Mouse (Mus musculus) myocyte (in vitro differentiated cells): ENCODE results near the gene Hebp1. TPM values are rescaled to one million over a fixed set of nuclear protein-coding genes. Genes with fewer than 3 reads are reported as not detected.
A peak's percentile ranks its signal among the peaks of the same experiment; 100 is the strongest.

ENCODE experiments used
- H3K27me3 ChIP-seq: one replicate; pipeline ENCODE4 v1.6.1; 2011; ENCODE audit not compliant: control insufficient read depth, insufficient read depth, insufficient read length
- H3K36me3 ChIP-seq: one replicate; pipeline ENCODE4 v1.6.1; 2011; ENCODE audit not compliant: control insufficient read depth, insufficient read depth
- H3K4me2 ChIP-seq: one replicate; pipeline ENCODE4 v1.6.1; 2011; ENCODE audit warnings: low read depth, control low read depth
- H3K4me3 ChIP-seq: one replicate; pipeline ENCODE4 v1.5.1; 2011; ENCODE audit warnings: mild to moderate bottlenecking, control low read depth, moderate library complexity
- H3K79me2 ChIP-seq: one replicate; pipeline ENCODE4 v1.6.1; 2011; ENCODE audit not compliant: control insufficient read depth, insufficient read depth
- H3ac ChIP-seq: one replicate; pipeline ENCODE4 v1.6.1; 2011; ENCODE audit not compliant: control insufficient read depth, insufficient read length
- CEBPB ChIP-seq: IDR thresholded peaks from 2 replicates; pipeline ENCODE4 v1.6.1; 2011; ENCODE audit warnings: mild to moderate bottlenecking, moderate library complexity; ENCODE audit not compliant: poor library complexity, insufficient read depth, severe bottlenecking
- E2F4 ChIP-seq: IDR thresholded peaks from one replicate; pipeline ENCODE4 v1.6.1; 2011; ENCODE audit warnings: mild to moderate bottlenecking, control low read depth, moderate library complexity; ENCODE audit not compliant: insufficient read depth
- MAX ChIP-seq: IDR thresholded peaks from one replicate; pipeline ENCODE4 v1.6.1; 2011; ENCODE audit warnings: low read depth, mild to moderate bottlenecking, control low read depth
- MYOD1 ChIP-seq, 3 experiments: IDR thresholded peaks; one replicate each; pipeline ENCODE4 v1.6.1; 2011; ENCODE audit warnings: control low read depth in 2 of 3, low read depth in 2 of 3, mild to moderate bottlenecking in 2 of 3, moderate library complexity in 1 of 3; ENCODE audit not compliant: insufficient read length in 2 of 3, control insufficient read depth in 1 of 3
- MYOG ChIP-seq, 3 experiments: IDR thresholded peaks; one replicate each; pipeline ENCODE4 v1.6.1; 2011; ENCODE audit warnings: control low read depth in 2 of 3, low read depth in 2 of 3, mild to moderate bottlenecking in 2 of 3; ENCODE audit not compliant: insufficient read length in 2 of 3, control insufficient read depth in 1 of 3, insufficient read depth in 1 of 3
- POLR2A ChIP-seq: IDR thresholded peaks from one replicate; pipeline ENCODE4 v1.6.1; 2011; ENCODE audit warnings: low read depth, mild to moderate bottlenecking, control low read depth, moderate library complexity; ENCODE audit not compliant: insufficient read length
- POLR2AphosphoS2 ChIP-seq: IDR thresholded peaks from one replicate; pipeline ENCODE4 v1.6.1; 2011; ENCODE audit warnings: low read depth, control low read depth; ENCODE audit not compliant: insufficient read length
- REST ChIP-seq: IDR thresholded peaks from one replicate; pipeline ENCODE4 v1.6.1; 2011; ENCODE audit warnings: mild to moderate bottlenecking, control low read depth, moderate library complexity; ENCODE audit not compliant: insufficient read depth, insufficient read length
- SRF ChIP-seq: IDR thresholded peaks from one replicate; pipeline ENCODE4 v1.6.1; 2011; ENCODE audit warnings: low read depth; ENCODE audit not compliant: control insufficient read depth, insufficient read length
- TCF12 ChIP-seq: IDR thresholded peaks from one replicate; pipeline ENCODE4 v1.6.1; 2011; ENCODE audit warnings: mild to moderate bottlenecking, control low read depth; ENCODE audit not compliant: poor library complexity, insufficient read depth, severe bottlenecking
- TCF3 ChIP-seq: IDR thresholded peaks from one replicate; pipeline ENCODE4 v1.6.1; 2011; ENCODE audit warnings: low read depth, control low read depth; ENCODE audit not compliant: insufficient read length
- USF1 ChIP-seq: IDR thresholded peaks from one replicate; pipeline ENCODE4 v1.6.1; 2011; ENCODE audit warnings: low read depth, mild to moderate bottlenecking, control low read depth, moderate library complexity
- polyA plus RNA-seq: library from polyadenylated mRNA; unstranded; fragments of >200 nt; fragmentation: generic; extraction: Trizol; gene quantifications from one replicate; pipeline ENCODE4 v1.2.1, GENCODE M21; 2012; ENCODE audit warnings: missing spikeins

The Hebp1 gene
- polyA plus RNA-seq, 1 experiment, result 30.5 TPM

DNA sequence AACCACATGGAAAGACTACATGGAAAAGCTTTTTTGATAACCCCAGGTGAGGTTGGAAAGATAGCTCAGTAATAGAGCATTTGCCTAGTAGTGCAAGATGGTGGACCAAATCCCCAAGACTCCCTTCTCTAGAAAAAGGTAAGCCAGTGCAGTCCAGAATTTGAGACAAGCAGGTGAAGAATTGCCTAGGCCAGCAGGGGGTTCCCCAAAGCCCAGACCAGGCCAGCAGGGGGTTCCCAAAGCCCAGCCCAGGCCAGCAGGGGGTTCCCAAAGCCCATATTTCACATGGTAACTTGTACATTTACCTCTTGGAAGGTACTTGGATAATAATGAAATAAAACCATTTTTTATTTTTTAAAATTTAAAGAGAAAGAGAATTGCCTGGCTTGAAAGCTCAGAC lies 20.6 kb downstream of the Hebp1 start:
- TF ChIP-seq REST (no peak), TCF3 (no peak), E2F4 (no peak), MAX (no peak), TCF12 (no peak), MYOG (IDR thresholded peaks at IDR 0.05; ENCODE audit: control insufficient read depth in 1 of 3, insufficient read depth in 1 of 3, insufficient read length in 2 of 3, low read depth in 2 of 3) (no peak), POLR2AphosphoS2 (no peak), POLR2A (no peak), CEBPB (no peak), SRF (no peak), USF1 (no peak)
- no peak overlapping the region for H3K4me2 ChIP-seq
- no peak overlapping the region for H3K4me3 ChIP-seq

DNA sequence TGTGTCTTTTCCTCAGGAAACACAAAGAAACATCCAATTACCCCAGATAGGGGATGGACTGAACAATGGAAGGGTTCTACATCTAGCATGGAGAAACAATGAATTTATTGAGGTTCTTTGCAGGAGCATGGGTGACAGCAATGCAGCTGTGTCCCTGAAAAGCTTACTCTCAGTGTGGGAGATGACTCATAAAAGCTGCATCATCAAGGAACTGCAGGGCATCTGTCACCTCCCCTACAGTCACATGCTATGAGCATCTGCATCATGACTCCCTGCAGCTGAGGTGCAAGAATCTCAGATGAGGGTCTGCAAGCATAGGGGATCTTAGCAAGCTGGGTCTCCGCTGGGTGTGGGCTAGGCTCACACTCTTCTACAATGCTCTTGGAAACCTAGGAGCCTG lies 22.8 kb downstream of the Hebp1 start:
- Histone ChIP-seq H3K4me3 (no peak overlapping the region), H3K36me3 (no peaks in the 10 kb centered on the region), H3K4me2 (no peak overlapping the region), H3K27me3 (no peaks in the 10 kb centered on the region), H3K79me2 (no peaks in the 10 kb centered on the region), H3ac (no peak overlapping the region)
- no peak for TF ChIP-seq POLR2A
- TF ChIP-seq MYOG (IDR thresholded peaks at IDR 0.05; ENCODE audit: control insufficient read depth in 1 of 3, insufficient read depth in 1 of 3, insufficient read length in 2 of 3, low read depth in 2 of 3), result peak in 1 of 3 experiments; percentile 13
- TF ChIP-seq POLR2AphosphoS2, result no peak
- TF ChIP-seq USF1, result no peak
- peak in 1 of 3 experiments; percentile 8 for TF ChIP-seq MYOD1 (IDR thresholded peaks at IDR 0.05; ENCODE audit: control insufficient read depth in 1 of 3, insufficient read length in 2 of 3, low read depth in 2 of 3)

More for the DNA sequence above, 20.6 kb downstream of the Hebp1 start:
- Histone ChIP-seq H3ac (no peak overlapping the region), H3K36me3 (no peaks in the 10 kb centered on the region), H3K79me2 (no peaks in the 10 kb centered on the region), H3K27me3 (no peaks in the 10 kb centered on the region)

DNA sequence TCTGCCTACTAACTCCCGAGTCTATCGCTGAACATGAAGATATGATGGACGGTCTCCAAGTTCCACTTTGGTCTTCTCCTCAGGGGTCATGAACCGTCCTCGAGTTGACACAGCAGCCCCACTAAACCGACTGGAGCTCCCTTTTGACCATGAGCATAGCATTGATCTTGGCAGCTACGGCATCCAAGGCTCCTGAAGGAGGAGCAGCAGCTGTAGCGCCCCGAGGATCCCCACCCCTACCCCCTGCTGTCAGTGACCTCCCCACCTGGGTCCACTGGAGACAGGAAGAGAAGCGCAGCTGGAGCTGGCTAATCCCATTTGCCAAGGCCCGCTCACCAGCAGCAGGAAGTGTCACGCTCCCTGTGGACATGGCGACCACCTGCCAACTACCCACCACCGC lies 26.1 kb downstream of the Hebp1 start:
- H3K27me3 ChIP-seq, result no peaks in the 10 kb centered on the region
- H3ac ChIP-seq, result no peak overlapping the region

DNA sequence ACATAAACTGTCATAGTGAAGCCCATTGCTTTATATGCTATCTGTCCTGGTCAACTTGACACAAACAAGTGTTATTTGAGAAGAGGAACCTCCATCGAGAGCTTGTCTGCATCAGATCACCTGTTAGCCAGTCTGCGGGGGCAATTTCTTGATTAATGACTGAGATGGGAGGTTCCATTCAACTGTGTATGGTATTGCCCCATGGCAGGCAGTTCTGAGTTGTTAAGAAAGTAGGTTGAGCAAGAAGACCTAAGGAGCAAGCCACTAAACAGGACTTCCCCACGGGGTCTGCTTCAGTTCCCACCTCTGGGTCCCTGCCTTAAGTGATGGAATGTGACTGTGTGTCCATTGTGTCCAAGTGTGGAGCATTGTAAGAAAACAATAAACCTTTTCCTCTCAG lies 28.6 kb downstream of the Hebp1 start:
- Histone ChIP-seq H3K79me2 (no peaks in the 10 kb centered on the region), H3K27me3 (no peaks in the 10 kb centered on the region), H3ac (no peak overlapping the region), H3K4me2 (no peak overlapping the region), H3K4me3 (no peak overlapping the region), H3K36me3 (no peaks in the 10 kb centered on the region)
- TF ChIP-seq MAX (no peak), CEBPB (no peak), REST (no peak), MYOD1 (IDR thresholded peaks at IDR 0.05; ENCODE audit: control insufficient read depth in 1 of 3, insufficient read length in 2 of 3, low read depth in 2 of 3) (no peak), TCF12 (no peak), POLR2A (no peak), USF1 (no peak), E2F4 (no peak), POLR2AphosphoS2 (no peak), MYOG (IDR thresholded peaks at IDR 0.05; ENCODE audit: control insufficient read depth in 1 of 3, insufficient read depth in 1 of 3, insufficient read length in 2 of 3, low read depth in 2 of 3) (no peak), TCF3 (no peak), SRF (no peak)

More for the DNA sequence above, 26.1 kb downstream of the Hebp1 start:
- Histone ChIP-seq H3K79me2 (no peaks in the 10 kb centered on the region), H3K4me2 (no peak overlapping the region), H3K36me3 (no peaks in the 10 kb centered on the region), H3K4me3 (no peak overlapping the region)
- TF ChIP-seq USF1 (no peak), REST (no peak), MYOD1 (IDR thresholded peaks at IDR 0.05; ENCODE audit: control insufficient read depth in 1 of 3, insufficient read length in 2 of 3, low read depth in 2 of 3) (no peak), TCF12 (no peak), E2F4 (no peak), POLR2A (no peak), POLR2AphosphoS2 (no peak), CEBPB (no peak), SRF (no peak), TCF3 (no peak), MAX (no peak), MYOG (IDR thresholded peaks at IDR 0.05; ENCODE audit: control insufficient read depth in 1 of 3, insufficient read depth in 1 of 3, insufficient read length in 2 of 3, low read depth in 2 of 3) (no peak)

DNA sequence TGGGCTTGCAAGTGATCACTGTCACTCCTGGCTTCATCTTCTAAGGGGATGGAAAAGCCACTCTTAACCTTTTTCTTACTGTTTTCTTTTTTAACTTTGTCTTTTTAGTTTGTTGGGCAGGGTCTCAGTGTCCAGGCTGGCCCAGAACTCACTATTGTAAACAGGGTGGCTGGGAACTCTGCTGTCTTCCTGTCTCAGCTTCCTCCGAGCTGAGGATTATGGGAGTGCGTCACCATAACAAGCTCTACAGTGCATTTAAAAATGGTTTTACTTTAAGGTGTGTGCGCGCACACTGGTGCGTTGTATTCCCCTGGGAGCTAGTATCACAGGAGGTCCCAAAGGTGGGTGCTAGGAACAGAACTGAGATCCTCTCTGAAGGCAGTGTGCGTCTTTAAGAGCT lies 29.4 kb downstream of the Hebp1 start:
- no peak for TF ChIP-seq TCF12
- TF ChIP-seq MYOD1 (IDR thresholded peaks at IDR 0.05; ENCODE audit: control insufficient read depth in 1 of 3, insufficient read length in 2 of 3, low read depth in 2 of 3), result no peak
- TF ChIP-seq USF1, result no peak
- no peak for TF ChIP-seq POLR2AphosphoS2
- no peak for TF ChIP-seq SRF
- H3K4me3 ChIP-seq, result peak overlapping the region; percentile 34

More for the DNA sequence above, 29.4 kb downstream of the Hebp1 start:
- Histone ChIP-seq H3ac (no peak overlapping the region), H3K79me2 (no peaks in the 10 kb centered on the region), H3K27me3 (no peaks in the 10 kb centered on the region), H3K4me2 (peak overlapping the region; percentile 76), H3K36me3 (no peaks in the 10 kb centered on the region)
